ENCODE assay signal across 24 mouse cellular contexts in the genomic region with DNA sequence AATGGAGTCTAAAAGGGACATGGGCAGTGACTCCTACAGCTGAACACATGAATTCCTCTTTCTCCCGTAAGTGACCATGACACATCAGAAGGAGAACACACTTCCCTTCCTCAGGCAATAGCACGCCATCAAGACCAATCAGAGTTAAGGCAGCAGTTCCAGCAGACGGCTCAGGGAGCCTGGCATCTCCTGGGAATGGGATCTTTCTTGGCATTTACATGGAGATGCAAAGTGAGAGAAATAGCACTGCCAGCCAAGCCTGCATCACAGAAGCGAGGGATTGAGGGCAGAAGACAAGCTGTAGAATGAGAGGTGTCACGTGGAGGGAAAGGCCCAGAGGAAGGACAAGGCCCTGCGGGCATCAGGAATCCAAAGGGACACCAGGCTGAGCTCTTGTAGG. TPM values are rescaled to one million over a fixed set of nuclear protein-coding genes. Genes with fewer than 3 reads are reported as not detected.
DNase-seq lines count a peak whose midpoint lies in the region; ATAC-seq and TF ChIP-seq lines count a peak whose summit lies in the region.
"Had no signal": no experiment of that assay in that cellular context is flagged by ENCODE, and none has a peak within 500 bp of the region (broad histone marks: within the 10 kb centered on the region; RNA-seq: fewer than 3 reads in every experiment).

No protein-coding gene starts in this region.

- 0 out of 2 replicates have a peak overlapping the region, but pooled peaks have one; percentile 16 for H3K27ac ChIP-seq in cerebellum, adult 2 months (ENCODE audit: insufficient read depth, low read length)
- no peak overlapping the region for H3K27ac ChIP-seq in hindbrain, embryonic 15.5 days (replicated peaks)
- H3K27ac ChIP-seq in hindbrain, embryonic 11.5 days (ENCODE audit: low read depth, low read length): no peak overlapping the region
- no peak overlapping the region for H3K27ac ChIP-seq in midbrain, embryonic 14.5 days (replicated peaks; ENCODE audit: low read depth, low read length)
- H3K27ac ChIP-seq in midbrain, embryonic 11.5 days (ENCODE audit: low read depth, low read length): no peak overlapping the region
- H3K27ac ChIP-seq: gastrocnemius, adult 2 months; kidney, postnatal 0 days; limb, embryonic 12.5 days; liver, embryonic 15.5 days had no signal

- DNase-seq in cerebellum, adult 2 months: no peak
- DNase-seq in cerebellum, adult 8-10 months: no peak
- no peak for DNase-seq in hindbrain, embryonic 11.5 days (ENCODE audit: low spot score)
- DNase-seq in midbrain, embryonic 14.5 days: peak; percentile 30
- no peak for DNase-seq in midbrain, embryonic 11.5 days (ENCODE audit: low spot score, missing footprints)
- DNase-seq in brain, adult 2 months (ENCODE audit: low read depth, low spot score): peak; percentile 69
- DNase-seq in thymus, postnatal 0 days (ENCODE audit: low spot score): no peak
- DNase-seq: adrenal gland, adult 8-10 months; cerebellum, adult 18-20 months; gastrocnemius, adult 2 months; gastrocnemius, postnatal 36 days; heart, adult 18-20 months; heart, postnatal 36 days; kidney, adult 8-10 months; kidney, postnatal 4 days; lung, embryonic 14.5 days; lung, postnatal 14 days; right cerebral cortex, postnatal 14 days had no signal

- ATAC-seq in hindbrain, embryonic 15.5 days (ENCODE audit: low FRiP score, low read depth): no peak
- ATAC-seq in hindbrain, embryonic 11.5 days (ENCODE audit: low FRiP score): no peak
- ATAC-seq in midbrain, embryonic 14.5 days (ENCODE audit: low FRiP score, low TSS enrichment): no peak
- no peak for ATAC-seq in midbrain, embryonic 11.5 days (ENCODE audit: low FRiP score)
- ATAC-seq: intestine, embryonic 16.5 days had no signal

- H3K4me3 ChIP-seq in cerebellum, adult 2 months (replicated peaks; ENCODE audit: insufficient read depth, low read depth, low read length): no peak overlapping the region
- no peak overlapping the region for H3K4me3 ChIP-seq in hindbrain, embryonic 15.5 days
- H3K4me3 ChIP-seq in hindbrain, embryonic 11.5 days (ENCODE audit: low read depth, low read length): no peak overlapping the region
- H3K4me3 ChIP-seq in midbrain, embryonic 14.5 days (replicated peaks; ENCODE audit: low read depth, low read length): no peak overlapping the region
- no peak overlapping the region for H3K4me3 ChIP-seq in midbrain, embryonic 11.5 days (ENCODE audit: low read depth, low read length)
- H3K4me3 ChIP-seq: gastrocnemius, adult 2 months; limb, embryonic 12.5 days; liver, embryonic 15.5 days had no signal

- H3K27me3 ChIP-seq in cerebellum, adult 2 months (ENCODE audit: control insufficient read depth, insufficient read depth, low read length): no peaks in the 10 kb centered on the region
- H3K27me3 ChIP-seq in hindbrain, embryonic 15.5 days: no peaks in the 10 kb centered on the region
- no peaks in the 10 kb centered on the region for H3K27me3 ChIP-seq in hindbrain, embryonic 11.5 days (ENCODE audit: control insufficient read depth, insufficient read depth, low read length)
- no peaks in the 10 kb centered on the region for H3K27me3 ChIP-seq in midbrain, embryonic 14.5 days (ENCODE audit: control insufficient read depth, insufficient read depth, low read length)
- H3K27me3 ChIP-seq in midbrain, embryonic 11.5 days (ENCODE audit: control insufficient read depth, insufficient read depth, low read length): no peaks in the 10 kb centered on the region; the same call in 1 of the 2 replicates

- no peak overlapping the region for H3K9ac ChIP-seq in hindbrain, embryonic 15.5 days
- H3K9ac ChIP-seq in hindbrain, embryonic 11.5 days (ENCODE audit: low read depth, low read length): no peak overlapping the region
- H3K9ac ChIP-seq in midbrain, embryonic 14.5 days (replicated peaks; ENCODE audit: low read length): no peak overlapping the region
- no peak overlapping the region for H3K9ac ChIP-seq in midbrain, embryonic 11.5 days (ENCODE audit: low read length)
- H3K9ac ChIP-seq: limb, embryonic 12.5 days; liver, embryonic 15.5 days; lung, embryonic 14.5 days had no signal

- TF ChIP-seq POLR2A in cerebellum, adult 2 months (IDR thresholded peaks at IDR 0.05; ENCODE audit: borderline replicate concordance, insufficient read depth, low read length): no peak

- H3K9me3 ChIP-seq in hindbrain, embryonic 15.5 days: no peaks in the 10 kb centered on the region
- no peaks in the 10 kb centered on the region for H3K9me3 ChIP-seq in hindbrain, embryonic 11.5 days (ENCODE audit: control insufficient read depth, low read length)
- H3K9me3 ChIP-seq in midbrain, embryonic 14.5 days (ENCODE audit: control insufficient read depth, low read length): no peaks in the 10 kb centered on the region
- no peaks in the 10 kb centered on the region for H3K9me3 ChIP-seq in midbrain, embryonic 11.5 days (ENCODE audit: control insufficient read depth, low read length)
- H3K9me3 ChIP-seq: limb, embryonic 12.5 days; liver, embryonic 15.5 days had no signal

- H3K4me1 ChIP-seq in cerebellum, adult 2 months (ENCODE audit: control insufficient read depth, insufficient read depth, low read length): peaks cover 9% of the 10 kb centered on the region; the same call in 1 of the 2 replicates
- peaks cover 49% of the 10 kb centered on the region for H3K4me1 ChIP-seq in hindbrain, embryonic 15.5 days (replicated peaks)
- H3K4me1 ChIP-seq in hindbrain, embryonic 11.5 days (replicated peaks; ENCODE audit: control insufficient read depth, insufficient read depth, low read length): no peaks in the 10 kb centered on the region
- H3K4me1 ChIP-seq in midbrain, embryonic 14.5 days (ENCODE audit: control insufficient read depth, insufficient read depth, low read length): peaks cover 17% of the 10 kb centered on the region; the same call in 1 of the 2 replicates
- H3K4me1 ChIP-seq in midbrain, embryonic 11.5 days (ENCODE audit: control insufficient read depth, insufficient read depth, low read length): no peaks in the 10 kb centered on the region
- H3K4me1 ChIP-seq: liver, embryonic 15.5 days had no signal

- WGBS in cerebellum, adult 2 months: 61% methylated on average over 6 of the region's 6 CpGs
- WGBS in hindbrain, embryonic 15.5 days: 60% methylated on average over 6 of the region's 6 CpGs
- 71% methylated on average over 6 of the region's 6 CpGs for WGBS in hindbrain, embryonic 11.5 days
- 64% methylated on average over 6 of the region's 6 CpGs for WGBS in midbrain, embryonic 14.5 days
- 81% methylated on average over 6 of the region's 6 CpGs for WGBS in midbrain, embryonic 11.5 days

- TF ChIP-seq CTCF in cerebellum, adult 2 months (IDR thresholded peaks at IDR 0.05; ENCODE audit: borderline replicate concordance, insufficient read depth, low read depth, low read length): no peak

- no peaks in the 10 kb centered on the region for H3K36me3 ChIP-seq in hindbrain, embryonic 15.5 days
- H3K36me3 ChIP-seq in hindbrain, embryonic 11.5 days (ENCODE audit: control insufficient read depth, insufficient read depth, low read length): no peaks in the 10 kb centered on the region
- no peaks in the 10 kb centered on the region for H3K36me3 ChIP-seq in midbrain, embryonic 14.5 days (ENCODE audit: control insufficient read depth, insufficient read depth, low read length)
- no peaks in the 10 kb centered on the region for H3K36me3 ChIP-seq in midbrain, embryonic 11.5 days (ENCODE audit: control insufficient read depth, insufficient read depth, low read length)
- H3K36me3 ChIP-seq: limb, embryonic 12.5 days; liver, embryonic 15.5 days had no signal

- peak overlapping the region; percentile 1; the same call in 1 of the 2 replicates for H3K4me2 ChIP-seq in hindbrain, embryonic 15.5 days
- no peak overlapping the region for H3K4me2 ChIP-seq in hindbrain, embryonic 11.5 days (replicated peaks; ENCODE audit: low read depth, low read length)
- H3K4me2 ChIP-seq in midbrain, embryonic 14.5 days (ENCODE audit: low read length): no peak overlapping the region
- no peak overlapping the region for H3K4me2 ChIP-seq in midbrain, embryonic 11.5 days
- H3K4me2 ChIP-seq: heart, embryonic 11.5 days; limb, embryonic 12.5 days; liver, embryonic 15.5 days; lung, embryonic 14.5 days had no signal

RNA-seq across cellular contexts. Expression of gene Kcna6, which starts 7.8 kb away (rescaled TPM):
- 44.2 and 47.3 TPM in 2 replicates for polyA plus RNA-seq in cerebellum, adult 2 months (2012; rRNA removed)
- 22.3 and 24.4 TPM in 2 replicates for polyA plus RNA-seq in hindbrain, embryonic 15.5 days (2015; fragmentation: Nextera tagmentation; extraction: Ambion mirVana)
- polyA plus RNA-seq in hindbrain, embryonic 11.5 days (2014; fragmentation: Nextera tagmentation; extraction: Ambion mirVana): 5.0 and 6.2 TPM in 2 replicates
- polyA plus RNA-seq in midbrain, embryonic 14.5 days (2014; fragmentation: Nextera tagmentation; extraction: Ambion mirVana): 13.3 and 14.3 TPM in 2 replicates
- 4.0 and 4.1 TPM in 2 replicates for polyA plus RNA-seq in midbrain, embryonic 11.5 days (2014; fragmentation: Nextera tagmentation; extraction: Ambion mirVana)
- polyA plus RNA-seq in thymus, postnatal 0 days (2015; fragmentation: Nextera tagmentation; extraction: Ambion mirVana): 0.12 and 0.18 TPM in 2 replicates

Comparison
In these comparisons a context has a peak if more than half of its experiments do, and no peak if none do; other contexts are left out.
1. DNase-seq: peak in midbrain, embryonic 14.5 days (single experiment) and brain, adult 2 months (single experiment); none in cerebellum, adult 2 months (0 of 2), cerebellum, adult 8-10 months (single experiment), hindbrain, embryonic 11.5 days (single experiment), midbrain, embryonic 11.5 days (single experiment) and thymus, postnatal 0 days (single experiment).